Mouse (Mus musculus): ENCODE measurements around the gene 5730480H06Rik. TPM values are rescaled to one million over a fixed set of nuclear protein-coding genes. Genes with fewer than 3 reads are reported as not detected.

Gene 5730480H06Rik
- total RNA-seq, 2 experiments from 2014 or later: 15.3 to 20.3 TPM

DNA sequence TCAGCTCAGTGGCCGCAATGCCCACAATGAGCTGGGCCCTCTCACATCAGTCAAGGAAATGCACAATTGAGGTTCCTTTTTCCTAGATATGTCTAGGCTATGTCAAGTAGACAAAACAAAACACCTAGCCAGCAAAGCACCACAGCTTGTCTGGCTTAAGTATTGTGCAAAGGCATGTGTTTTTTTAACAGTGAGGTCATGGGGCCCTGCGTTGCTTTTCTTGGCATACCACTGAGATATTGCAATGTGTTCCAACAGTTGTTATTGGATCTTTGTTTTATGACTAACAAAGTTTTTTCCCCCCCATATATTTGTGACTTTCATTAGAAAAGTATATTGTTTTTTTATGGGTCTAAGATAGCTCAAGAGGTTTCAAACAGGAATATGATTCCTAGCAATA lies 92.0 kb downstream of the 5730480H06Rik start:
- no peak for DNase-seq (ENCODE audit: low spot score in 2 of 2)

DNA sequence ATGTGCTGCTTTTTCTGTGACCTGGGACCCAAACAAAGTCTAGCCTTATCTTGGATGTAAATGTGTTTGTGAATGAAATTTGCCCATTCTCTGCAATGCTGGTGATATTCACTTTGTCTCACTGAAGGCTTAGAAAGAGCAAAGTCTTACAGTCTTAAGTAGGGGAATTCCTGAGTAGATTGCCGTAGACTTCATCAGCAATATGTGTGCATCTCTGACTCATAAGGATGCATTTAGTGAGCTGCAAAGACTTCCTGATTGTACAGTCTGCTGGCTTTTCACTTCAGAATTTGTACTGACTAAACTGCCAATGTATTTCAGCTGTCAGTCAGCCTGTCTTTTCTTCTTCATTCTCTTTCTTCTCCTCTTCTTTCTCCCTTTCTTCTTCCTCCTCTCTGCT lies 94.2 kb downstream of the 5730480H06Rik start:
- no peak for DNase-seq (ENCODE audit: low spot score in 2 of 2)

DNA sequence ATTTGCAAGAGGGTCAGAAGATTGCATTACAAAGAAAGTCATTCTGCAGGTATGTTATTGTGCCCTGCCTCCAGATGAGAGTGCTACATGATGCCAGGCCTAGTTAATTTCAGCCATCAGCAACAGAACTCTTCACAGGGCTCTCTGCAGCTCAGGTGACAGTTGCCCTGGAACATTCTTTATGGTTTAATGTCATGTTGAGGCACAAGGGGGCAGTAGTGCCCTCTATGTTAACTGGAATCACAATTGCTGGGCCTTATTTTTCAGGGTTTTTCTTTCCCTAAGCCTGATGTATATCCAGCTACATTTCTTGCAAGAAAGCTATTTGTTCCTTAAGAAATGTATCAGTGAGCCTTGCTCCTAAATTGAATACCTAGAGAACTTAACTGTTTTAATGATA lies 102.7 kb downstream of the 5730480H06Rik start:
- peak; percentile 56 to 67 for DNase-seq (ENCODE audit: low spot score in 2 of 2)

DNA sequence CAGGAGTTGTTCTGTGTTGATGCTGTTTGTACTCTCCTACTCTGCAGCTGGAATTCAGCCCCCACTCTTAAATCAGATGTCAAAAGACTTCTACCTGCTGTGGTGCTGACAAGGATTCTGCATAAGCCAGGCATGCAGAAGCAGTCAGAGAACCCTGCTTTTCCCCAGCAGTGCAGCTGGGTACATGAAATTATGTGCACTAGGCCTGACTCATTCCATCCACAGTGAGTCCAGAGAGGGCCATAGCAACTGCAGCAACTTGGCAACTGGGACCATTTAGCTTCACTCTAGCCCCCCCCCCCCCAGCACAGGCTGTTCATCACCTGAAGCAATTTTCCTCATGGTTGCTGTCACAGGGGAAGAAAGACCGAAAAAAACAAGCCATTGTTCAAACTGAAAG lies 121.1 kb downstream of the 5730480H06Rik start:
- DNase-seq (ENCODE audit: low spot score in 2 of 2): no peak

DNA sequence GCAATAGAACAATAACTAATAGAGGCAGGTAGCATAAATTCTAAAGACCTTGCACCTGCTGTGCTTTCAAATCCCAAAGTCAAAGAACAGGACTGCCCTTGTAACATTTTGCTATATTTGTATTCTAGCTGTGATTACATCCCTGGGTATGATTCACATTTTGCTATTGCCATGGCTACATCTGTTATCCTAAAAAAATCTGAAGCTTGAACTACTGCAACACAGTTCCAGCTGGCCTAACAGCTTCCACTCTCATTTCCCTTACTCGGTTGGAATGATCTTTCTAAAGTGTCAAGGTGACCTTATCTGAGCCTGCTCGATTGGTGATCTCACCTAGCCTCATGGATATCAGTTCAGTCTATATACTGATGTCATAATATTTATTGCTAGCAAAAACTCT lies 132.5 kb downstream of the 5730480H06Rik start:
- no peak for DNase-seq (ENCODE audit: low spot score in 2 of 2)
